Mouse (Mus musculus) lung, postnatal 0 days (tissue): ENCODE results near the gene Slc15a2.

Source experiments
- CTCF ChIP-seq: IDR thresholded peaks from 2 replicates; pipeline ENCODE4 v1.5.1; 2016; ENCODE audit warnings: antibody characterized with exemption, mild to moderate bottlenecking
- EP300 ChIP-seq: IDR thresholded peaks from 2 replicates; pipeline ENCODE4 v1.6.1; 2016; ENCODE audit warnings: antibody characterized with exemption, mild to moderate bottlenecking, control low read depth

DNA sequence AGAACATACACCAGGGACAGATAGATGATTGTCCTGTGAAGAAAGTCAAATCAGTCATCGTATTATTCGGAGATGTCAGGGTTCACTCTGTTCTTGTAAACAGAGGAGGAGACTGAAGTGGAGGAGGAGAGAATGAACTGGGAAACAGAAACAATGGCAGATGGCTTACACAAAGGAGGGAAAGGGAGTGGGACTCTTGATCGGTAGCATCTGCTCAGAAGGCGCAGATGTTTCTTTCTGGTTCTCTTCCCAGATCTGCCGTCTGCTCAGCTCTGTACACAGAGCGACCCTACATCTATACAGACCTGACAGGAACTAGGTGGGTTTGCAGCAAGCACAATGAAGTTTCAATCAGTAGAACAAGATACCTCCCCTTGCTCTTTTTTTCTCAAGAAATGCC is 9.1 kb downstream of the Slc15a2 start:
- no peak for TF ChIP-seq CTCF
- TF ChIP-seq EP300: no peak
